Mouse (Mus musculus) liver, embryonic 14.5 days (tissue): ENCODE data around the gene Megf6. TPM values are rescaled to one million over a fixed set of nuclear protein-coding genes. Genes with fewer than 3 reads are reported as not detected.
A peak's percentile ranks its signal among the peaks of the same experiment; 100 is the strongest.

ENCODE experiments used
- ATAC-seq: fragments of 200-750 bp; cut with Nextera tagmentation; 2 replicates; pipeline ENCODE4 v1.8.0; 2017; ENCODE audit warnings: moderate number of reproducible peaks, mild to moderate bottlenecking, moderate library complexity; ENCODE audit not compliant: insufficient read depth
- DNase-seq, 3 experiments: peaks; one replicate each; pipeline ENCODE4 v3.0.0-alpha.2; 2012 to 2013; ENCODE audit warnings: low read depth in 3 of 3, low spot score in 3 of 3
- H3K27ac ChIP-seq: fragments of 300-500 bp; sonication (generic); 2 replicates; pipeline ENCODE4 v1.5.1; 2014; ENCODE audit warnings: moderate library complexity, mild to moderate bottlenecking, control low read depth, inconsistent platforms
- H3K27me3 ChIP-seq: fragments of 300-500 bp; sonication (generic); 2 replicates; pipeline ENCODE4 v1.6.1; 2014; ENCODE audit warnings: mild to moderate bottlenecking, low read length, moderate library complexity; ENCODE audit not compliant: control insufficient read depth, insufficient read depth
- H3K36me3 ChIP-seq: fragments of 300-500 bp; sonication (generic); replicated peaks from 2 replicates; pipeline ENCODE4 v1.6.1; 2014; ENCODE audit warnings: low read depth; ENCODE audit not compliant: control insufficient read depth, insufficient read depth
- H3K4me1 ChIP-seq, 2 experiments: fragments of 200-500 bp in 1 of 2; fragments of 300-500 bp in 1 of 2; sonication (generic) in 1 of 2; replicated peaks; 2 replicates each; pipeline ENCODE4 v1.6.1; 2012 to 2014; ENCODE audit warnings: antibody characterized with exemption in 1 of 2, inconsistent platforms in 1 of 2, low read length in 1 of 2; ENCODE audit not compliant: control insufficient read depth in 2 of 2, insufficient read depth in 2 of 2
- H3K4me2 ChIP-seq: fragments of 300-500 bp; sonication (generic); 2 replicates; pipeline ENCODE4 v1.6.1; 2014; ENCODE audit warnings: low read depth, mild to moderate bottlenecking, control low read depth, moderate library complexity
- H3K4me3 ChIP-seq, 2 experiments: fragments of 200-500 bp in 1 of 2; fragments of 300-500 bp in 1 of 2; sonication (generic) in 1 of 2; 2 replicates each; pipeline ENCODE4 v1.5.1; 2012 to 2014; ENCODE audit warnings: low read depth in 2 of 2, low read length in 2 of 2, mild to moderate bottlenecking in 2 of 2, control low read depth in 1 of 2, inconsistent platforms in 1 of 2, moderate library complexity in 1 of 2; ENCODE audit not compliant: insufficient read depth in 1 of 2
- H3K9ac ChIP-seq: fragments of 300-500 bp; sonication (generic); replicated peaks from 2 replicates; pipeline ENCODE4 v1.6.1; 2014; ENCODE audit warnings: mild to moderate bottlenecking, control low read depth, moderate library complexity
- H3K9me3 ChIP-seq: fragments of 300-500 bp; sonication (generic); 2 replicates; pipeline ENCODE4 v1.6.1; 2016; ENCODE audit warnings: low read length, mixed read lengths; ENCODE audit not compliant: control insufficient read depth
- CTCF ChIP-seq: IDR thresholded peaks from 2 replicates; pipeline ENCODE4 v1.5.1; 2016; ENCODE audit warnings: antibody characterized with exemption, low read depth, control low read depth
- EP300 ChIP-seq: IDR thresholded peaks from 2 replicates; pipeline ENCODE4 v1.6.1; 2016; ENCODE audit warnings: antibody characterized with exemption, low read depth
- WGBS: fragments of 180-500 bp; shearing (Covaris S2); extraction: QIAGEN DNeasy Blood & Tissue Kit; methylation state at CpG from one replicate; pipeline ENCODE4 v1.1.7; 2014; ENCODE audit not compliant: insufficient replicate concordance; 5-methylcytosine and 5-hydroxymethylcytosine counted together
- polyA plus RNA-seq, 2 experiments: library from polyadenylated mRNA; depleted of rRNA in 1 of 2; stranded (reverse) in 1 of 2; unstranded in 1 of 2; fragments of >200 nt; fragmentation: Nextera tagmentation in 1 of 2; extraction: Ambion mirVana in 1 of 2; gene quantifications; 2 replicates each; pipeline versions ENCODE4 v1.2.1 to v1.2.3; 2012 to 2014

The Megf6 gene
- polyA plus RNA-seq, 2 experiments = 0.77 to 1.0 TPM

DNA sequence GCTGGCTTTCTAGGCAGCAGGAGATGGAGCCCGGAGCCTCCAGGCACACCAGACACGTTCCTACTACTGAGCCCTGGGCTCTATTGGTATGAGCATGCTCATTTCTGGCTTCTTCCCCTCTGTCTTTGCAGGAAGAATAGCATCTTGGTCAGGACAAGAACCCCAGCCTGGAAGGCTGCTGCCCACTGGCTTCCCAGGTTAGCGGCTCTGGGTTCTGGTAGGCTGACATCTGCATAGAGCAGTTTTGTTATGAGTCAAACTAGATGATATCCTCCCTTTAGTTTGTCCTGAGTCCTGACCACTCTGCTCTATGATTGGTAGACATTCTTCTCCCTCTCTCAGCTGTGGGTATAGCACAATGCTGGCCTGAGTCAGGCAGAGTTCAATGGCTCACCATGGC lies 43.3 kb upstream of the Megf6 start:
- Histone ChIP-seq H3K9ac (no peak overlapping the region), H3K27me3 (no peaks in the 10 kb centered on the region; the same call in 1 of the 2 replicates), H3K4me2 (no peak overlapping the region), H3K4me1 (peaks cover 5 to 9% of the 10 kb centered on the region in 2 experiments), H3K27ac (no peak overlapping the region), H3K36me3 (no peaks in the 10 kb centered on the region), H3K4me3 (no peak overlapping the region), H3K9me3 (no peaks in the 10 kb centered on the region)
- no peak for TF ChIP-seq CTCF
- DNase-seq (no peak), ATAC-seq (no peak)
- 58% methylated on average over 3 of the region's 3 CpGs for WGBS

DNA sequence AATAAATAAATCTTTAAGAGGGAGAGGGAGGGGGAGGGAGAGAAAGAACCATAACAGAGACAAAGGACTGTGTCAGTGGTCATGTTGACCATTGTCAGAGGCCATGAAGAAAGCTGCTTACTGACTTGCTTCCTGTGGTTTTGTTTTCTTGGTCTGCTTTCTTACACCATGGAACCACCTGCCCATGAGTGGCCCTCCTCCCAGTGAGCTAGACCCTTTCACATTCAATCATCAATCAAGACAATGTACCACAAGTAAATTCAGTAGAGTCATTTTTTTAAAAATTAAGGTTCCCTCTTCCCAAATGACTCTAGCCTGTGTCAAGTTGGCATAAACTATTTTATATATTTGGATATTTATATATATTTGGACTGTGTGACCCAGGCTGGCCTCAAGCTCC lies 40.6 kb upstream of the Megf6 start:
- Histone ChIP-seq H3K27me3 (peaks cover 13% of the 10 kb centered on the region), H3K4me2 (no peak overlapping the region), H3K27ac (no peak overlapping the region), H3K9ac (no peak overlapping the region), H3K36me3 (no peaks in the 10 kb centered on the region), H3K9me3 (no peaks in the 10 kb centered on the region), H3K4me3 (no peak overlapping the region), H3K4me1 (no peaks in the 10 kb centered on the region; a peak in 1 of 4 replicates)
- ATAC-seq = no peak
- TF ChIP-seq CTCF = no peak
- TF ChIP-seq EP300 = no peak
- DNase-seq = no peak

DNA sequence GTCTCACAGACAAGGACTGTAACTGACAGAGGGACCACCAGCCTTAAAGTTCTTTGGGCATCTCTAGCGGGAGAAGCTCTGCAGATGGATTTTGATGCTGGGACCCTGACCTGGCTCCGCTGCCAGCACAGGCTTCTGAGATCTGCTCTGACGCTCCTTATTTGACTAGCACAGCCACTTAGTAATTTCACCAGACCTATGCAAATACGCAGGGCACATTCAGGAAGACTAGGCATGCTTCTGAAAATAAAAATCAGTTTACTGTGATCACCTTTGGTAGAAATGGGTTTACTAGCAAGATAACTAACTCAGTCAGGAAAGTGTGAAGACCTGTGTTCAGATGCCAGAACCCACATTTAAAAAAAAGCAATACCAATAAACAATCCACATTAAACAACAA lies 38.6 kb upstream of the Megf6 start:
- TF ChIP-seq CTCF (no peak), EP300 (no peak)
- 57% methylated on average over 4 of the region's 4 CpGs for WGBS
- Histone ChIP-seq H3K36me3 (no peaks in the 10 kb centered on the region), H3K27ac (no peak overlapping the region), H3K9ac (no peak overlapping the region), H3K4me2 (no peak overlapping the region), H3K4me3 (no peak overlapping the region), H3K9me3 (no peaks in the 10 kb centered on the region), H3K4me1 (no peaks in the 10 kb centered on the region; a peak in 1 of 4 replicates), H3K27me3 (peaks cover 20% of the 10 kb centered on the region)
- no peak for ATAC-seq
- DNase-seq = no peak

DNA sequence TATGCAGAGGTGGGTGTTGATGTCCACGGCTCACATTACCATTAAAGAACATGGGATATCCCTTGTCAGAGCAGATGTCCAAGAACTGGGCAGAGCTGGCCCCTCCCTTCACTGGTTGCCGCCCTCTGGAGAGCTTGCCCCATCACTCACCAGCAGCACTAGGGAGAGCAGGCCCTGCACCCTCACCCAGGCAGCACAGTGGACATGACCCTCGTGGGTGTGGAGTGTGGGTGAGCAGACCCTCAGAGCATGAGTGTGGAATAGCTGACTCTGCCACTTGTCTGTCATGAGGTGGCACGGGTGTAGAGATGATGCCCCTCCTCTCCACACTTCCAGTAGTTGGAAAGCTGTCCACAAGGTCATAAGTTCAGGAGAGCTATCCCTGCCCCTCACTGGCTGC lies 35.7 kb upstream of the Megf6 start:
- H3K36me3 ChIP-seq = no peaks in the 10 kb centered on the region
- no peak overlapping the region for H3K4me2 ChIP-seq
- H3K4me1 ChIP-seq = no peaks in the 10 kb centered on the region; a peak in 1 of 4 replicates
- TF ChIP-seq CTCF = no peak
- TF ChIP-seq EP300 = no peak
- no peak overlapping the region for H3K4me3 ChIP-seq
- no peak overlapping the region for H3K9ac ChIP-seq
- no peak overlapping the region for H3K27ac ChIP-seq
- H3K9me3 ChIP-seq = no peaks in the 10 kb centered on the region
- no peak for DNase-seq
- H3K27me3 ChIP-seq = peaks cover 48% of the 10 kb centered on the region
- peak; percentile 8; the same call in 1 of the 2 replicates for ATAC-seq
- 38% methylated on average over 4 of the region's 4 CpGs for WGBS

DNA sequence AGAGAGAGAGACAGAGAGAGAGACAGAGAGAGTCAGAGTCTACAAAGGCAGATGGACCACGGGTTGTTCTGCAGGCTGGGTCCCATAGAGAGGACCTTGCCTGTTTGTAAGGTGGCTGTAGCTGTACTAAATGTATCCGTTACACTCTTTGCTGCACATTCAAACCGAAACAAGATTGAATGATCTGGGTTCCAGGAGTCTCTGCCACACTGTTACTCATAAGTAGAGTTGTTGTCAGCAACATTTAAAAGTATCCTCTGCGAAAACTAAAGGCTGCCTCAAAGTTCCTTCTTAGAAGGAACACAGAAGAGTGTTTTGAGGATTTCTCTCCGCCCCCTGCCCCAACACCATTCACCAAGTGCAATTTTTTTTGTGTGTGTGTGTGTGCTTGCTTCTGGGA lies 33.4 kb upstream of the Megf6 start:
- Histone ChIP-seq H3K4me1 (no peaks in the 10 kb centered on the region), H3K4me3 (no peak overlapping the region), H3K36me3 (no peaks in the 10 kb centered on the region), H3K9me3 (no peaks in the 10 kb centered on the region), H3K4me2 (no peak overlapping the region), H3K27ac (no peak overlapping the region), H3K9ac (no peak overlapping the region), H3K27me3 (peaks cover 71% of the 10 kb centered on the region)
- WGBS = 44% methylated on average over 5 of the region's 5 CpGs
- DNase-seq (no peak), ATAC-seq (no peak)
- no peak for TF ChIP-seq CTCF
- no peak for TF ChIP-seq EP300
